Mouse (Mus musculus): Measurements from ENCODE around the gene Erv3.

The Erv3 gene

DNA sequence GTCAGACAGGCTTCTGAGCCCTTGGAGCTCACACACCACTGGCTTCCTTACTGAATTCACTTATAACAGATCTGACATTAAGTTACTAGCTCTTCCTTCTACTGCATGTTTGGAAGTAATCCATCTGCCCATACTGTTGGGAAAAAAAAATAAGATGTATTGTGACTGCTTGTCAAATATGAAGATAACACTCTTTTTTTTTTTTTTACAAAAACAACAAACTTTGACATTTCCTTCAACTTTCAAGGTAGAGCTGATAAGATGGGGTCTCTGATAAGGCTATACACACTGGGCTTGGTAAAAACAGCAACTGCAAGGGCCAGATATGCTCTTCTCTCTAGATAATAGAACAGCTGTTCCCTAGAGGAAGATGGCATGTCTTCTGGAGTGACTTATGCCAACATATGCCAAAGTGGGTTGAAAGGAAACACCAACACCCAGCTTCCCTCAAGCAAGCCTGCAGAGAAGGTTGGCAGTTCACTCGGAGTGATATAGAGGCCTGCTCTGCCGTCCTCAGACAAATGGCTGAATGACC lies 4.8 kb upstream of the Erv3 start:
- DNase-seq (ENCODE audit: low read depth, low spot score) = no peak

DNA sequence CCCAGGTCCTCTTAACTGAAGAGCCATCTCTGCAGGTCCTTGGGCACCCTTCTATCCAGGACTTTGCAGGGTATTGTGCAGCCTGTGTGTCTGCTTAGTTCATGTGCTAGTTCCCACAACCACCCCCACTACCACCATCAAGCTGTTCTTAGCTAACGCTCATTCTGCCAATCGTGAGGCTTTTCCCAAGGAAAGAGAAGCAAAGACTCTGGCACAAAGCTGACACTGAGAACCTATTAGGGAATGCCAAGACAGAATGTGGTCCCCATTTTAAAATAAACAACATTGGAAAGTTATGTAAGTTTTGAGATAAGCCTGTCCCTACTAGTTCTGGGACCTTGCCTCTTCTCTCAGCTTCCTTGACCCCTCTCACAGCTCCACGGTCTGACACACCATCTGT lies 3.9 kb upstream of the Erv3 start:
- no peak for DNase-seq (ENCODE audit: low read depth, low spot score)

DNA sequence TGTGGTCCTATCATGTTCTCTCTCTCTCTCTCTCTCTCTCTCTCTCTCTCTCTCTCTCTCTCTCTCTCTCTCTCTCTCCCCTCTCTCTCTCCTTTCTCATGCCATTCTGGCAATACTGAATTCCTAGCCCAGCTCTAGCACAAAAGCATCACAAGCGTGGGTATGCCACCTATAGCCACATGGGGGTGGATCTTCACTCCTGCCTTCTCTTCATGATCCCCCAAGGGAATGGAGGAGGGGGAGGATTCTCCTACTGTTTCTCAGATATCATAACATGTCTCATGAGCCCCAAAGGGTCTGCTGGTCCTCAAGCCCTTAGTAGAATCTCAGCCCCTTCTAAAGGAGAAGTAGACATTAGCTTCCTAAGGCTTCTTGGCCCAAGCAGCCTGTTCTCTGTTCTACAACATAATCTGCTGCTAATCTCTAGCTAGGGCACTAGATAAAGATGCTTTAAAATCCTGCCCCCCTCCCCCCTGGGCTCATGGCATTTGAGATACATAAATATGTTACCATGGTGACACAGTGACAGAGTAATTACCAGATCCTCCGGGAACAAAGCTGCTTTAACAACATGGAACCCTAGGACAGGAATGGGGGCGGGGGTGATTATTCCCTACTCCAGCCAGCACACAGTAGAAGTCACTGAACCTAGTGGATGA lies 3.2 kb upstream of the Erv3 start:
- DNase-seq (ENCODE audit: low read depth, low spot score) = no peak

DNA sequence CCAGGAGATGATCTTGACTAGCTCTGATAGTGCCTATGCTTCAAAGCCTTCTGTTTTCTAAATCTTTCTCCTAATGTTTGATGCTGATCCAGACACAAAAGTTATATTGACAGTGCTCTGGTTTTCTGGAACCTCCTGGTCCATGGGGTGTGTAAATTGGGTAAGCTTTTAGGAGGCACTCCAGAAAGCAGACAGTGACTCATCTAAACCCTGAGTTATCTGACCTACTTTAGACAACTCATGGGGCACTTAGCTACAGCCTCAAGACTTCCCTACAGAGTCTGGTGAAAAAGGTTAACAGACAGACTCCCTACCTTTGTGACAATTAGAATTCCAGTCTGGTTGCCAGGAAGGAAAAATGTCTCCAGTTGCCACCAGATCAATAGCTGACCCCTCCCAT lies 1.7 kb downstream of the Erv3 start:
- no peak for DNase-seq (ENCODE audit: low read depth, low spot score)

DNA sequence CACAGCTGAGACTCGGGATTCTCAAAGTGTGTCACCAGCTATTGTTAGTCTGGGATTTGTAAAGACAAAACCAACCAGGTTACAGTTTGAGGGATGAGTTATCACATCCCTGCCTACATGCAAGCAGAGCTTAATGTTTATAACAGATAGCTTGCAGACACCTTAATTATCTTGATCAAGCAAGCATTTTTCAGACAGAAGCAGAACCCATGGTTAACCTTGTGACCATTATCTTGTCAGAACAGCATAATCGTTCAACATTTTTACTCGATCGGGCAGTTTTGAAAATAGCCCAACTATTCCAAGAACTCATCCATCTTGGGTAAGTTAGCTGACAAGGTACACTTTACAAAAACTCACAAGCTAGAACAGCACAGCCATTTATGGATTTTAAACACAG lies 5.8 kb downstream of the Erv3 start:
- DNase-seq (ENCODE audit: low read depth, low spot score) = no peak

DNA sequence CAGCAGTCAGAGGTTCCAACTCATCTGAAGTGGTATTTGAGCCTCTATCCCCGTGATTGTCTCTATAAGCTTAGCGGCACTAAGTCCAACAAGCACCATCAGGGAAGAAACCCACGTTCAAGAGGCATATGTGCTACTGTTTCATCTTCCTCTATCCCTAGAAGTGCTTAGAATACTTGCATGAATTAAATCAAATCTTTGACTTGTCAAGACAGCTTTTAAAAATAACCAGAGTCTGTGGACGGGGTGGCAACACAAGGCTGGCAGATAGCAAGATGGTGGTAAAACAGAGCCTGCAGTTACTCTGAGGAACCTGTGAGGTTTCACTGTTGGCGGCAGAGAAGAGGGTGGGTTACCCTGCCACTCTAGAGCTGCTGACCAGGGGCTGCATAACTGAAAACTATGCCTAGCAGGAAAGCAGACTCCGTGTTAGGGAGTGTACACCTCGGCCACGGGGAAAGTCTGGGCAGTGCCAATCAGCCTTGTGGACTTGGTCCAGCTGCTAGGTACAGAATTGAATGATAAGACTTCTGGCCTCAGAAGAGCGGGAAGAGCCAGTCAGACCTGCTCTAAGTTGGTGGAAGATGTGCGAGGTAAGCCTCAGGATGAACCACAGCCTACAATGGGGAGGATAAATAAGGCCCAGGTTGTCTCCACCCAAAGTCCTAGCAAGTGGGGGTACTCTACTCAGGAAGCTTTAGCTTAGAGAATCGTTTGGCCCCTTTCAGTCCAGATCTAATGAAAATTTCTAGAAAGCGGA lies 8.0 kb downstream of the Erv3 start:
- DNase-seq (ENCODE audit: low read depth, low spot score) = no peak

DNA sequence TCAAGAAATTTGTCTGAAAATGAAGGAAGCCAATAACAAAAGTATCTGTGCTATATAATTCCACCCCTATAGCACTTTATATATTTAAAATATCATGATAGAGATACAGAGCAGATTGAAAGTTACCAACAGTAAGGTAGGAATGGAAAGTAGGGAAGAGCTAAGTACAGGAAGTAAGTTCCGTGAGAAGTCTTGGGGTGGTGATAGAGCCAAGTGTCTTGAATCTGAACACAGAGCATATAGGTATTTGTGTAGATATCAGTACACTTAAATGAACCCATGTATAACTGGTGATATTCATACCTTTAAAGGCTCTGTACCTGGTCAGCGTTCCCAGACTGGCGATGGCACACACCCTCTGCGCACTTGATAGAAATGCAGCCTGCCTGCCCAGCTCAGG lies 9.5 kb downstream of the Erv3 start:
- DNase-seq (ENCODE audit: low read depth, low spot score) = no peak

DNA sequence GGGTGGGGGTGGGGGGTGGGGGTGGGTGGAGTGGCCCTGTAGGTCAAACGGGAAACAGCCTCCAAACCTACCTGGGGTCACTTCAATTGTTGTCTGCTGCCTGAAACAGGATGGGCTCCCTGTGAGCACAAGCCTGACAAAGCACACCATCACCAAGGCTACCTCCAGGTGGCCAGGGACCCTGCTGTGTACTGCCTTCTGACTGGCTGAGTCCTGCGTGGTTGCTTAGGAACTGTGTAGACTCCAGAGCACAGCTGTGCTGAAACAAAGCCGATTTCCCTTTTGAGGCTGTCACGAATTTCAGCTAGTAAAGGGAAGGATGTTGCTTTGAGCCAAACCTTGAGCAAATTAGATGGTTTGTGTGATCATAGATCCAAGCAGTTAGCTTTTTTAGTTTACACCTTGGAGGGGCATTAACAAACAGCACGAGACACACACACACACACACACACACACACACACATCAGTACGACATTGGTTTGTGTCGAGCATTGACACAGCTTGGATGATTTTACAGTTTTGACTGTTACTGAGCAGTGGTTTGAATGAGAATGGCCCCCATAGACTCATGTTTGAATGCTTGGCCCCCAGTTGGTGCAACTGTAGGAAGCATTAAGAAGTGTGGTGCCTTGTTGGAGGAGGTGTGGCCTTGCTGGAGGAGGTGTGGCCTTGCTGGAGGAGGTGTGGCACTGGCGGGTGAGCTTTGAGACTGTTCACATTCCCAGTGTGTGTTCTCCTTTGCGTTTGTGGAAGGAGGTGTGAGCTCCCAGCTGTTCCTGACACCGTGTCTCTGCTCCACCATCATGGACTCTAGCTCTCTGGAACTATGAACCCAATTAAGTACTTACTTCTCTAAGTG lies 11.8 kb downstream of the Erv3 start:
- peak; percentile 98 for DNase-seq (ENCODE audit: low read depth, low spot score)

DNA sequence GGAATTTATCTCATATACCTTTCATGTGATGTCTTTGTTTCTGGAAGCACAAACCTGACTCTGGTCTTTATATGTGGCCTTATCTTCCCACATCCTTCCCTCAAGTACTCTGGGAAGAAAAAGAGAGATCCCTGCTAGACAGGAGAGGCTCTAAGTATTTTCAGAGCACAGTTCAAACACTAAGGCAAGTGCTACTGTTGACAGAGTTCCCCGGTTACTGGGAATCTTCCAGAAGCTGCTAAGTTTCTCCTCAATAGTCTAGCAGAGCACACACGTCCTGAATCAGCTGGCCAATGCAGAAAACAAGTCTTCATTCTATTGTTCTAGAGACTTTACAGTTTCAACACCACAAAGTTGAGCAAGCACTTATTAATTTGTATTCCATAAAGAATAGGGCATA lies 12.7 kb downstream of the Erv3 start:
- no peak for DNase-seq (ENCODE audit: low read depth, low spot score)

DNA sequence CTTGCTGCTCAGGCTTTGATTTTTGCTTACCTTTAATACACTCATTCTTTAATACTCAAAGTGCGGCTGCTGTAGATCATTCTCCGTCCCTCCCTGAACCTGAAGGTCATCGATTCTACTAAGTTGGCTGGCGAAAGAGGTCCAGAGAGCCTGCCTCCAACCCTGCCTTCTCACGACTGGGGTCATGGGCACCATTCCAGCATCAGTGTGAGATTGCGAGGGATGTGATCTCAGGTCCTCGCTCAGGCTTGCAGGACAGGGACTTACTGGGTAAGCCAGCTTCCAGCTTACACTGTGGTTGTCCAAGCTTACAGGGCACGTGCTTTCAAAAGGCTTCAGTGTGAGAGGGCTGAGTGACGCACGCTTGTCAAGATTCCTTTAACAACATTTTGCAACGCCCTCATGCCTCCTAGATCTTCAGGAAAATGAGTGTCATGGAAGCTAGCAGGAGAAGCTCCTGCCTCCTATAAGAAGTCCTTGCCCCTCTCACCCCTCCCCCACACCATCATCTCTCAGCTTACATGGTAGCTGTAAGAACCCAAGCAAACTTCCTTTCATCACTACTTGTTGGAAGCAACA lies 13.3 kb downstream of the Erv3 start:
- DNase-seq (ENCODE audit: low read depth, low spot score) = peak; percentile 64

DNA sequence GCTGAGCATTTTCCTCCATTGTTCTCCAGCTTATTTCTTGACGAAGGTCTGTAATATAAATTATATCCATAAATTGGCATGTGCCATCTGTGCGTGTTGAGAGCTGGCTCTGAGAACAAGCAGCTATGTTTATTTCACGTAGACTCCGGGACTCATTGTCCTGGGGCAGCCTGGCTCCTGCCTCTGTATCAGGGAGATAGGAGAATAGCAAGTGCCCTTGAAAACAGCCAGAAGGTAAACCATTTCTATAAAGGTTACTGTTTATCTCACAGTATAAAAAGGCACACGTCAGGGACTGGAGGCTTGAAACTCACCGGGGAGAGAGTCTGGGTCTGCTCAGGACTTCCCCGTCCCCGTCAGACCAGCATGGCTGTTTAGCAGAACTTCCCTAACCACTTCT lies 13.9 kb downstream of the Erv3 start:
- DNase-seq (ENCODE audit: low read depth, low spot score) = no peak

DNA sequence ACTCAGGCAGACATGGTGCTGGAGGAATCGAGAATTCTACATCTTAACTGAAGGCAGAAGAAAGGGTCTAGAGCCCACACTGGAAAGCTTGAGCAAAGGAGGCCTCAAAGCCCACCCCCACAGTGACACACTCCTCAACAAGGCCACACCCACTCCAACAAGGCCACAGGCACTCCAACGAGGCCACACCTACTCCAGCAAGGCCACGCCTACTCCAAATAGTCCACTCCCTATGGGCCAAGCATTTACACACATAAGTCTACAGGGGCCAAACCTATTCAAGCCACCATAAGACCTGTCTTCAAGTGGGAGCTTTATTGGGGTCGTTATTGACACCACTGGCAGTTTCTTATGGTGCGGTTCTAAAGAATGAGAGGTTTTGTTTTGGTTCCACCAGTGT lies 17.0 kb downstream of the Erv3 start:
- peak; percentile 88 for DNase-seq (ENCODE audit: low read depth, low spot score)

DNA sequence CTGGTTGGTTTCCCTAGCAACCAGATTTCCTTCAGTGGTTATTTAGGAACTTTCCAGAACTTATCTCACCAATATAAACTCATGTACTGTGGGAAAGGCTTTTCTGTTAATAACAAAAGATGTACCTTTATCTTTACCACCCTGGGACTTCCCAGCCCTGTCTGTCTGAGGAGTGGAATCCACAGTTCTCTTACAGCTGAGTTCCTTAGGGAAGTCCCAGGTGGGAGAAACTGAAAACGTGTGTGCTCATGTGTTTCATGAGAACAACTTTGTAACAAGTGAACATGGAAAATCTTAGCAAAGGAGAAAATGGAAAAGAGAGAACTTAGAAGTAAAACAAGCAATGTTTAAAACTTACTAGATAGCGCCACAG lies 18.2 kb downstream of the Erv3 start:
- DNase-seq (ENCODE audit: low read depth, low spot score) = no peak

DNA sequence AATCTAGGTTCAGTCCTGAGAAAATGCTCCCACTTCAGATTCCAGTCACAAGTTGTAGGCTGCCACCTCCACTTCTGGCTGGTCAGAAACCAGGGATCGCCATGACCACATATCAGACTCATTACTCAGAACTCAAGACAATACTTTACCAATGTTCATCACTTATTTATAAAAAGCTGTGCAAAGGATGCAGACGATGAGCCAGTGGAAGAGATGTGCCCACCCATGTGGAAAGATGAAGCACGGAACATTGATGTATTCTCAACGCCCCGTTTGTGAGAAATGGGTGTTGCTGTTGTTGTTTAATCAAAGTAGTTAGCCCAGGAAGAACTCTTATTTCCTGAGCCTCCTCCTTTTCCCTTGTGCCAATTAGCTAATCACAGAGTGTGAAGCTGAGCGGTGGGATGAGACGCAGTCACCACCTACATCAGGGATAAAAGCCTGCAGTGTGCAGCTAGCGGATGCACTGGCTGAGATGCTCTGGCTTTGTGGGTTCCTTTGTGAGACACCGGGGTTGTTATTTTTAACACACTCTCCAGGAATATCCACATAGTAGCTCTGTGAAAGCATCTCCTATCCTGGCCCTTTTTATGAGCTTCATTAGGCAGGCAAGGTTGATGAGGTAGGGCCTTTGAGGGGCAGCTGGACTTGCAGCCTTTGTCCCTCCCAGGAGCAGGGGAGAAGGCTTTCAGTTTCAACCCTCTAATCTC lies 18.8 kb downstream of the Erv3 start:
- DNase-seq (ENCODE audit: low read depth, low spot score) = no peak

DNA sequence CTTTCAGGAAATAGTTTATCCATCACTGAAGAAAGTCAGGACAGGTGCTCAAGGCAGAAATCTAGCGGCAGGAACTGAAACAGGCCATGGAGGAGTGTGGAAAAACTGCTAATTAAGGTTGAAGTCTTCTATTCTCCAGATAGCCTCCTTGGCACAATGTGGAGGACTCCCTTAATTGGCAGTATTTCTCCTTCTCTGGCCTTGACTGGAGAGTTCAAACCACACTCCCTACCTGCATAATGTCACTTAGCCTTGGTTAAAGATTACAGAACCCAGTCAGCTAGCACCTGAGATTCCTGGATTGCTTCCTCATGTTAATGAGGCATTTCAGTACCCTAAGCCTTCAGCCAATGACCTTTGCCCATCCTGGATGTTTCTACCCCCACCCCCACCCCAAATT lies 25.3 kb downstream of the Erv3 start:
- no peak for DNase-seq (ENCODE audit: low read depth, low spot score)

DNA sequence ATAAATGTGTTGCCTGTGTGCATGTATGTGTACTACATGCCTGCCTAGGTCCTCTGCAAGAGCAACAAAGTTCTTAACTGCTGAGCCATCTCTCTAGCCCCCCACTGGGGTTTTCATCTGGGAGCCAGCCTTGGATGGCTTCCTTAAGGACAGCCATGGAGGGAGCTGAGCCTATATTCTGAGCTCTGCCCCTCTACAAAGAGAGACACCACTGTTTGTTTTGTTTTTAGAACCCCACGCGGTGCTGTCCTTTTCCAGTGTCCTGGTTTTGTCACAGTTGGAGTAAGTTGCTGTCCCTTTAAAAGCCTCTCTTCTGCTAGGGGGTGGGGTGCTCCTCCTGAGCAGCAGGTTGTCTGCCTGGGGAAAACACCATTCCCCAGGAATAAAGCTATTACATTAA lies 27.7 kb downstream of the Erv3 start:
- no peak for DNase-seq (ENCODE audit: low read depth, low spot score)

DNA sequence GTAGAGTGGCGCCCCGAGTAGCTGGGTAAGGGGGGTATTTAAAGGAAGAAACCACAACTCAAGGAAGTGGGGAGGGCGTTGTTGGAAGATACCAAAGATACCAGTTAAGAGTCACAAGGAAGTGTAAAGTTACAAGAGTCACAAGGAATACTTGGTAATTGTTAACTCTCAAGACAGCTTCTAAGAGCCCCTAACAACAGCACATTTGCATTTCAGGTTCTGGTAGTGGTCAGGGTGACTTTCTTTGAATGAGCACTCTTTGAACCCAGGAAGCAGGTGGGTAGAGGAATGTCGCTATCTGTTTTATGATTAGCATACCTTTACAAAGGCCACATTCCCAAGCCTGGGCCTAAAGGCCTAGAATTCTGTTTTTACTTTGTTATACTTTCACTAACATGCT lies 28.6 kb downstream of the Erv3 start:
- peak; percentile 60 for DNase-seq (ENCODE audit: low read depth, low spot score)

DNA sequence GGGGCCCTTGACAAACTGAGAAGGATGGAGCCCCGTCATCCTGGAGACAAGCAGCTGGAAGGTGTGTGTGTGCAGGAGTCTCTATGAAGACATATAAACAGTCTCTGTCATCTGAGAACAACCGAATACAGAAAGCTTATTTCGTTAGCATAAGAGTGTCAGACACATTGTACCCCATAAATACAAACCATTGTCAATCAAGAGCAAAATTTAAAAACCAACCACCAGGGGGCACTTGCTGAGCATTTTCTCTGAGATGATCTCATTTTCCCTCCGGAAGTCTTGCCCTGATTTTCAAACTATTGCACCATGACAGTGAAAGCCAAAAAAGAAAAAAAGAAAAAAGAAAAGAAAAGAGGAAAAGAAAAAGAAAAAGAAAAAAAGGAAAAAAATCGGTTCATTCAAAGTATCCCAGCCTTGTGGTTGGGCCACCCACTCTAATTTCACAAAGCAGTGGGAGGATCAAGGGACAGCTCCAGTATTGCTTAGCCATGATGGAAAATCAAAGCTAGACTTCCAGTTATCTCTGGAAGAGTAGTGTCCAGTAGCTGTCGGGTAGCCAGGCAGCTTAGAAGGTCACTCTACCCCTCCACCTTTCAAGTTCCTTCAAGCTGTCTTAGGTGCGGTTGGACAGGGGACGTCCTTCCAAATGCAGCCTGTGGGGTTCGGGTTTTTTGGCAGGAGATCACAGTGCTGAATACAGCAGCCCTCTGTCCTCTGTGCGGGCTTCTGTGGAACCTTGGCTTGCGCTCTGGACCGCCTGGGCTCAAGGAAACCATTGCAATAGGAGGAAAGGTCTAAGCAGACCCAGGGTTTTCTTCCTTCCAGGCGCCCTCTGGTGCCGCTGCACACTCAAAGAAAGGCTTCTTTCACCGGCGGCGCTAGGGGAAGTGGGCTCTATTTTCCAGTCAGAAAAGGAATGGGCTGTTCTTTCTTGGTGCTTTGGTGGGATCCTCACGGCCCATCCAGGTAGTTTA lies 31.3 kb downstream of the Erv3 start:
- no peak for DNase-seq (ENCODE audit: low read depth, low spot score)

DNA sequence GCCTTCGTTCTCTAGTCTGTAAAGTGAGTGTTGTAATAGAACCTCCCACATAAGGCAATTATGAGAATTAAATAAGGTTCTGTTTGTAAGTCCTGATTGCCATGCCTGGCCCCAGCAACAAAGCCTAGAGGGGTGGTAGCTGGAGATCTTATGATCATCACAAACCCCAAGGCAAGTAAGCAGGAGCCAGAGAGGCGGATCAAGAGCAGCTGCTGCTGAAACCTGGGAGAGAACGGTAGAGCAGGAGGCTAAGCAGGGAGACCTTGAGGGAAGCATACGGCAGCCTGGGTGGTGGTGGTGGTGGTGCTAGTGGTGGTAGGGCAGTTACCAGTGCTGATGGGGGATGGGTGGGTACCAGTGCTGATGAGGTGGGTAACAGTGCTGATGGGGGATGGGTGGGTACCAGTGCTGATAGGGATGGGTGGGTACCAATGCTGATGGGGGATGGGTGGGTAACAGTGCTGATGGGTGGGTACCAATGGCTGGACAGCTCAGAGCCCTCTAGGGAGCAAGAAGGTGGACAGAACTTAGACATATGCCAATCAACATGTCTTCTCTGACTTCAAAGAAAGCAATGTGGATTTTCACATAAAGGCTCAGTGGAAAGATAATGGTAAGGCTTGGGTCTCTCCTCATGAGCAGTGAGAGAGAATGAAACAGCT lies 32.4 kb downstream of the Erv3 start:
- DNase-seq (ENCODE audit: low read depth, low spot score) = no peak

DNA sequence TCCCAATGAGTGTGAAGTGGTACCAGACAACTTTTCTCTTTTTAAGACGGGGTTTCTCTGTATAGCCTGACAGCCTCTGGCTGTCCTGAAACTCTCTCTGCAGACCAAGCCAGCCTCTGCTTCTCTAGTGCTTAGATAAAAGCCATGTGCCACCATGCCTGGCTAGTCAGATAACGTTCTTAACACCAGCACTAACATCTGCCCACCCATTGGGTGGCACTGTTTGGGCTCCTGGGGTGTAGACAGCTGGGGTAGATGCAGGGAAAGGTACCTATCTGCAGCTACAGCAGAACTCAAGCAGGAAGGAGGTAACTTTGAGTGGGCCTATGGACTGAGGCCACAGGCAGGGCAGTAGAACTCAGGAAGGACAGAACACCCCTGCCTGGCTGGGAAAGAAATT lies 34.0 kb downstream of the Erv3 start:
- DNase-seq (ENCODE audit: low read depth, low spot score) = no peak
